Mouse (Mus musculus): ENCODE measurements around the gene Gm32802. TPM values are rescaled to one million over a fixed set of nuclear protein-coding genes. Genes with fewer than 3 reads are reported as not detected.
"Not testable (repeated sequence)": the region's sequence is repeated elsewhere in the genome, so short reads cannot be mapped to it uniquely, and the experiment has no call there.

The Gm32802 gene
- polyA plus RNA-seq, 1 experiment from 2014 or later = not detected

- 45% methylated on average over 2 of the region's 2 CpGs for whole genome bisulfite sequencing
- ATAC-seq (replicated peaks; ENCODE audit: low FRiP score) = not testable (repeated sequence)
Observed at GRCm38 (mm10) chr10:118302133-118302532, 43.6 kb downstream of the Gm32802 start.

More at GRCm38 (mm10) chr10:118302133-118302532, 43.6 kb downstream of the Gm32802 start:
- H3K9ac ChIP-seq; H3K27me3 ChIP-seq; H3K27ac ChIP-seq; H3K4me3 ChIP-seq (replicated peaks); H3K9me3 ChIP-seq (replicated peaks); H3K4me2 ChIP-seq; H3K4me1 ChIP-seq; H3K36me3 ChIP-seq: not testable (repeated sequence)

Other genes starting within 250 kb of the Gm32802 start
- 29.3 and 29.8 TPM in 2 replicates for gene Mdm1, start 116.9 kb upstream of the Gm32802 start, polyA plus RNA-seq (2015; fragmentation: Nextera tagmentation; extraction: Ambion mirVana)
- not detected in 2 replicates for gene Il22, start 53.7 kb upstream of the Gm32802 start, polyA plus RNA-seq (2015; fragmentation: Nextera tagmentation; extraction: Ambion mirVana)
- gene Gm32717, start 17.9 kb upstream of the Gm32802 start, polyA plus RNA-seq (2015; fragmentation: Nextera tagmentation; extraction: Ambion mirVana) = not detected in 2 replicates
- not detected in 2 replicates for gene Iltifb, start 36.4 kb downstream of the Gm32802 start, polyA plus RNA-seq (2015; fragmentation: Nextera tagmentation; extraction: Ambion mirVana)
- gene Gm9040, start 68.3 kb downstream of the Gm32802 start, polyA plus RNA-seq (2015; fragmentation: Nextera tagmentation; extraction: Ambion mirVana) = not detected in 2 replicates
- gene Gm9044, start 73.7 kb downstream of the Gm32802 start, polyA plus RNA-seq (2015; fragmentation: Nextera tagmentation; extraction: Ambion mirVana) = not detected in 2 replicates
- 0.08 and 0.10 TPM in 2 replicates for gene Gm9045, start 79.1 kb downstream of the Gm32802 start, polyA plus RNA-seq (2015; fragmentation: Nextera tagmentation; extraction: Ambion mirVana)
- not detected in 2 replicates for gene Gm9046, start 84.6 kb downstream of the Gm32802 start, polyA plus RNA-seq (2015; fragmentation: Nextera tagmentation; extraction: Ambion mirVana)
- gene Gm9048, start 90.0 kb downstream of the Gm32802 start, polyA plus RNA-seq (2015; fragmentation: Nextera tagmentation; extraction: Ambion mirVana) = not detected in 2 replicates
- 0.08 and 0.10 TPM in 2 replicates for gene Gm9049, start 95.4 kb downstream of the Gm32802 start, polyA plus RNA-seq (2015; fragmentation: Nextera tagmentation; extraction: Ambion mirVana)
- gene Ifng, start 182.4 kb downstream of the Gm32802 start, polyA plus RNA-seq (2015; fragmentation: Nextera tagmentation; extraction: Ambion mirVana) = not detected in 2 replicates

All from kidney, embryonic 15.5 days (tissue).